Mouse (Mus musculus): Measurements from ENCODE around the gene S100a8.

DNA sequence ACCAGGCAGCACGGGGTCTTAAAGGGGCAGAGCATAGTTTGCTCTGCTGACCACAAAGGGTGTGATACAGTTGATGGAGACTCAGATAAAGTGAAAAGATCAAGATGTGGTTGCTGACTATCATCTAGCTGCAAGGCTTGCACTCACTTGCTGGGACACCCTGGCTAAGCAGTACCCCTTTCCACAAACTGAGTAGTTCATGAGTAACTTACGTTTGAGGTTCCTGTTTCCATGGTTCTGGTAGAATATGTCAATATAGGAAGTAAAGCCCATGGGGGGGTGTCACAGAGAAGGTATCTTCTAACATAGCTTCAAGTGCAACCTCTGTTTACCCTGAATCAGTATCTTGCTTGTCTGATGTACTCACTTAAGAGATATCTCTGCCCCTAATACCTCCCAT is 24.7 kb downstream of the S100a8 start:
- TF ChIP-seq GATA1 (IDR thresholded peaks at IDR 0.05; ENCODE audit: borderline replicate concordance, low read length) (no peak), FLI1 (IDR thresholded peaks at IDR 0.05; ENCODE audit: low read length) (no peak)

All from megakaryocyte, embryonic 14.5 days (primary cell).